Mouse (Mus musculus): Measurements from ENCODE around the gene Cdkal1. TPM values are rescaled to one million over a fixed set of nuclear protein-coding genes. Genes with fewer than 3 reads are reported as not detected.

The Cdkal1 gene
- total RNA-seq, 2 experiments from 2014 or later = 20.9 to 22.0 TPM

DNA sequence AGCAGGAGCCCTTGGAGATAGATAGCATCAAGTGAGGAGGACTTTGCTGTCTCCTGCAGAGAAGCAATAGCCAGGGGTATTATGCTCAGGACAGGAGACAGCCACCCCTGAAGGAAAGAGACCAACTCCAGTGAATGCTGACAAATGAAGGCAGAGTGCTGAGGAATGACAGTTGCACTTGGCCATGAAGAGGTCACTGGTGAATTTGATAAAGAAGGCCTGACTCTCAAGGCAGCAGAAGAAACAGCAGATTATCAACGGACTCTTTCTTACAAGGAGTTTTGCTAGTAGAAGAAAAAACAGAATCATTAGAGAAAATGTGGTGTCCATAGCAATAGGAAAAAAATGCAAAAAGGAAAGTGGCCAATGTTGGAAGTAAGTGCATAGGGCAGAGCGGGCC is 37.2 kb downstream of the Cdkal1 start:
- no peak for DNase-seq (ENCODE audit: low spot score in 2 of 2)

DNA sequence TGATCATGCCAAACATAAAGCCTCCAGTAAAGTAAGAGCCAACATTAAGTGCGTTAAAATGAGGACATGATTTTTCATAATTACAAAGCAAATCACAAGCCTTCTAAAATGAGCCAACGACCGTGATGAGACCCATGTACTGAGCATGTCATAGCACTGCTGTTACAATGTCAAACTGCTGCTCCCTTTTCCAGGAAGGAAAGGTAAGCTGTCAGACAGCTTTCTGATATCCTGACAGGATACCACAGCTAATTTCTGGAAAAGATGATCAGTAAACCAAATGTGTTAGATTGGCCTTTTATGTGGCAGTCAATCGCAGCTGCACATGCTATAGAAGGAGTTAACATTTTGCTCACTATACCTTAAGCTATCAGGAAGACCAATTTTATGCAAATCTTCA is 44.7 kb downstream of the Cdkal1 start:
- DNase-seq (ENCODE audit: low spot score in 2 of 2) = no peak

DNA sequence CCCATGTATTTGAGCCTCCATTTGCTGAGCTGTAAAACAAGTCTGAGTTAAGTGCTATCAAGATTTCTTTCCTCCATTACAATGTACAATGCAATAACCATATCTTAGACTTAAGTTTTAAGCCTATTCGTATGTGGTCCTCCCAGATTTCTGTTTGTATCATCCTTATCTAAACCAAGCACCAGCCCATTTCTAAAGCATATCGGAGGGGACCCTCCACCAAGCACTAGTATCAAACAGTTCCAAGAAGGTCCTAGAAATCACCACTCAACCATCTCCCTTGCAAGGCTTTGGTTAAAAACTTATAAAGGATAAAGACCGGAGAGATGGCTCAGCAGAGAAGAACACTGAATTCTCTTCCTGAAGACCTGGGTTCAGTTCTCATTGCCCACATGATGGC is 47.1 kb downstream of the Cdkal1 start:
- no peak for DNase-seq (ENCODE audit: low spot score in 2 of 2)

DNA sequence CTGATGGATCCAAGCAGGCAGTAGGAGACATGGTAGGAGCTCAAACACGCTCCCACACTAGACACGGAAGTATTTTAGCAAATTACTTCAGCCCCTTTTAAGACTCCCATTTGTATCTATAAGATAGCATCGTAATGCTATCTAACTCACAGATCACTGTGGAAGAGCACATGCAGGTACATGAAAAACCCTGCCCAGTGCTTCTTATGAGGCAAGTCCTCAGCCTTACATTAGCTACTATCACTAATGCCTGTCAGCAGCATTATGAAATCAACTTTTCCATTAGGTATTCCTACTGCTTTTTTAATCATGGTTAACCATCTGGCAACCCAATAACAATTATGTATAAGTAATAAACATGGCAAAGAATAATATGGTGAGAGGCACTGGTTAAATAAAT is 47.5 kb downstream of the Cdkal1 start:
- no peak for DNase-seq (ENCODE audit: low spot score in 2 of 2)

DNA sequence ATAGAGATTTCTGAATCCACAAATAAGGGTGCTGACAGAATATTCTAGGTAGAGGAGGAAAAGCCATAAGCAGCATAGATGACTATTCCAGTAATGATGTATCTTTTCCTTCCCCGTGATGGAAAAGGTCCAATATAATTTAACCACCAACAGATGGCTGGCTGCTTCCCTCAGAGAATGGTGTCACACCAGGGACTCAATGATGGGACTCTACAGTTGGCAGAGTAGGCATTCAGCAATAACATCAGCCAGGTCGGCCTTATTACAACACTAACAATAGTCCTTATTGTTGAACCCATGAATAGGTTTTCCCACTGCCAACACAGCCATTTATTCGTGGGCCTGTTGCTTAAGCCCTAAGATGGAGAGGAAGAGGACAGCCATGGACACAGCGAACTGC is 48.6 kb downstream of the Cdkal1 start:
- no peak for DNase-seq (ENCODE audit: low spot score in 2 of 2)

DNA sequence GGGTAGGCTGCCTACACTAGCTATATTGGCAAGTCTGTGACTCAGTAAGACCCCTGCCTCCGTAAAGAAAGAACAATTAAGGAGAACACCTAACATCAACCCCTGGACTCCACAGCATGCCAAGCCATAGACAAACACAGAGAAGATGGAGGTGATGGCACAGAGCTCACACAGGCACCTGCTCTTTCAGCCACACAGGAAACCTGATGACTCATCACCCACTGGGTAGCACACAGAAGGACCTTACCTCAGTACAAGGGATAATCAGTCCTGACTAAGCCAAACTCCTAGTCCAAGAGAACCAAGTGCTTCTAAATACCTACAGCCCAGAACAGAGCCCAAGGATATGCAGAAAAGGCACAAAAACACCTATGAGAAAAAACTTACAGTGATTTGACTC is 50.2 kb downstream of the Cdkal1 start:
- DNase-seq (ENCODE audit: low spot score in 2 of 2) = no peak

DNA sequence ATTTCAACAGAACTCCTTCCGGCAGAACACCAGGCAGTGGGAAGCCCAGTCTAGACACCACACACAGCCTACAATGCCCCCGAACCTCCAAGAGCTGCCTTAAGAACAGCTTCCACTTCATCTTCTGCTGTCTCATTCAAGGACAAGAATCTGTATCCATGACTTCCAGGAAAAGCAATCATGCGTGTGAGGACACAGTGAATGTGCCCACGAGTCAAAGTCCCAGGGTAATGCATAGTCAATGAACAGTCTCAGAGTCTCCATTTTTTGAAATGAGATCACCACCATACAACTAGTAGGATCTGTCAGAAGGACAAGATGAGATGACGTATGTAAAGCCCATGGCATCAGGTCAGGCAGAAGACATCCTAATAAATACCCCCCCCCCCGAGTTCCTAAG is 51.4 kb downstream of the Cdkal1 start:
- no peak for DNase-seq (ENCODE audit: low spot score in 2 of 2)

DNA sequence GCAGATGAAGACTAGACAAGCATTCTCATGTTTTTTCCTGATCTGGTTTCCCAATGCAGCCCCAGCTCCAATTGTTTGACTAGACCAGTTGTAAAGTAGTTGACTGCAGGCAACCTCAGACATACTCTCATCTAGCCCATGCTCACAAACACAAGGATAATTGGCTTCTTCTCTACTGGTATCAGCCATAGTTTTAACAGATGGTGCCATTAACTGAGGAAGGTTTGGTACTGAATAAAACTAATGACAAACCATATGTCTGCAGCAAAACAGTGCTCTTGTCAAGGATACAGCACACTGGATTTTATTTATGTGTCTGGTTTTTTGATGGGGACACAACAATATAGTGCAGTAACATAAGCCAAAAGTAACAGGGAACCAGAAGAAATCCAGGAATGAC is 52.8 kb downstream of the Cdkal1 start:
- DNase-seq (ENCODE audit: low spot score in 2 of 2) = no peak

DNA sequence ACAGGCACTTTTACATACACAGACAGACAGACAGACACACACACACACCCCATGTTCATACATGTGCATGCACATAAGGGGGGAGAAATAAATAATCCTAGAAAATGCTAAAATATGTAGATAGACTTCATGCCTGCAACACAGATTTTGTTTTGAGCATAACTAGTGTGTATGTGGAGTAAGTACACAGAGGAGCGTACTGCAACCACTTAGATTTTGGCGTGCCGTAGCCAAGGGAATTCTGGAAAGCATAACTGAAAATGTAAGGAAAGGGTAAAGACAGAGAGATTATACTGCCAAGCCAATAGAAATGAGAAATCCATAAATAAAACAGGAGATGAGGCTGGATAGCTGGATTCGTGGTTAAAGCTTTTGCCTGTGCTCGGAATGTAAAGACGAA is 55.4 kb downstream of the Cdkal1 start:
- DNase-seq (ENCODE audit: low spot score in 2 of 2) = no peak

DNA sequence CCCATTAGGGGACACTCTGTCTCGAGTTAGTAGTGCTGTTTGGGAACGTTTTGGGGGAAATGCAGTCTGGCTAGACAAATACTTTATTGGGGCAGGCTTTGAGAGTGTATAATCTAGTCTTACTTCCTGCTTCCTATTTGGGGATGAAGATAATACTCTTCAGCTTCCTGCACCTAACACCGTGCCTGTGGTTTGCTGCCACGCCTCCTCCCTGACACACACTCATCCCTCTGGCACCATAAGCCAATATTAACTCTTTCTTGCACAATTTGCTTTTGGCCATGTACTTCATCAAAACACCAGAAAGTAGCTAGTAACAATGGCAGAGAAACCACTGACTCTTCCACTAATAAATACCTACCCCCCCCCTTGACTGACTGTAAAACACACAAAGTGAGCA is 63.4 kb downstream of the Cdkal1 start:
- DNase-seq (ENCODE audit: low spot score in 2 of 2) = no peak

DNA sequence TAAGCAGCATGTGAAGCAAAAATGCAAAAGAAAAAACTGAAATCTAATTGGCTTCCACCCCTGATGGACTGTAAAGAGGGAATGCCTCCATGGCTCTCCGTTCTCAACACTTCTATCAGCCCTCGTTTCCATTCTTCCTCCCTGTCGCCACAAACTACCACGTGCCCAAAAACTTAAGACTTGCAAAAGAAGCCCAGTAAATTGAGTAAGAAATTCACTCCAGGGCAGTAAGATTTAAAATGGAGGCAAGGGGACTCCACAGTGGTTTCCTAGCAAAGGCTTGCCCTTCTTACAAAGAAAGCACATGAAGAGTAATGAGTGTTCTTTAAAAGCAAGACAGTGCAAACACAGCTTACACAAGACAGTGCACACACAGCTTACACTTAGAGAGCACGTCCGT is 64.0 kb downstream of the Cdkal1 start:
- no peak for DNase-seq (ENCODE audit: low spot score in 2 of 2)

DNA sequence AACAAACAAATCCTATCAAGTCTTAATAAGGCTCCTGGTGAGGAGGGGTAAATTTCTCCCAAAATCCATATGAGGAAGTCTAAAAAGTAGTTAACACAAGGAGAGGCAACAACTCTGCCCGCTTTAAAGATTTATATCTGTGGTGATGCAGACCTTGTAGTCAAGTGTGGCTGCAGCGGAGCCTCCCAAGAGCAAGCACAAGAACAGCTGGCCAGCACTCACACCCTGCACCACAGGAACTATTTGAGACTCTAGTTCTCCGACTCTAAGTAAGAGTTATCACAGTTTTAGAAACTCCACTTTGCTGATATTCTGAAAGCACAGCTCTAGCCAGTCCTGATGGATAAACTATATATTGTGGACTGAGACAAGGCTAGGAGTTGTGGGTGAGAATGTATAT is 68.5 kb downstream of the Cdkal1 start:
- DNase-seq (ENCODE audit: low spot score in 2 of 2) = no peak

DNA sequence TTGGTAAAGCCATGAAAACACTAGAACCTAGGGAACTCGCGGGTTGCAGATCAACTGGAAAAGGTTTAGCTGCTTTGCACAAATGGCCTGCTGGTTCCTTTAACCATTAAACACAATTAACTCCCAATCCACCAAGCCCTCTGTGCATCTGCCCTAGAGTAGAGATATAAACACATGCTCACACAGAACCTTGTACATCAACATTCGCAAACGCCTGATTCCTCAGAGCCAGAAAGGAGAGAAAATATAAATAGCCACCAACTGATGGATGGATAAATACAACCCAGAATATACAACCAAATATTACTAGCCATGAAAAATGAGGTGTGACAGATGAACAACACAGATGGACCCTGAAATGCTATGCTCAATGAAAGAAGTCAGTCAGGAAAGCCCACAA is 70.6 kb downstream of the Cdkal1 start:
- no peak for DNase-seq (ENCODE audit: low spot score in 2 of 2)

DNA sequence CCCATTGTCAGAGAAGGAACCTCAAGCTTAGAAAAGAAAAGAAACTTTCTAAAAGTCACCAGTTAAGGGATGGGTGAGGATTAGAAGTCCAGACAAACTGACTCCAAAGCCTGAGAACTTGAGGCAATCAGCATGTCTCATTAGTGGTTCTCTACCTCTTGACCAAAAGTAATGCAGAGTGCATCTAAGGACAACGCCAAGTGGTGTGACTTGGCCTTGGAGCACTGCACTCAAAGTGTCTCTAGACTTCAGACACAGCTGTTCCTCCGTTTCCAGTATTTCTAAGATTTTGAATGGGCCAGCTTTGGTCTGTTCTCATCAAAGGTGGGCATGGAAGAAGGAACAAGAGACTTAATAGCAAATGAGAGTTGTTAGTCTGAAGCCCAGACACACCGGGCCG is 74.1 kb downstream of the Cdkal1 start:
- DNase-seq (ENCODE audit: low spot score in 2 of 2) = no peak

DNA sequence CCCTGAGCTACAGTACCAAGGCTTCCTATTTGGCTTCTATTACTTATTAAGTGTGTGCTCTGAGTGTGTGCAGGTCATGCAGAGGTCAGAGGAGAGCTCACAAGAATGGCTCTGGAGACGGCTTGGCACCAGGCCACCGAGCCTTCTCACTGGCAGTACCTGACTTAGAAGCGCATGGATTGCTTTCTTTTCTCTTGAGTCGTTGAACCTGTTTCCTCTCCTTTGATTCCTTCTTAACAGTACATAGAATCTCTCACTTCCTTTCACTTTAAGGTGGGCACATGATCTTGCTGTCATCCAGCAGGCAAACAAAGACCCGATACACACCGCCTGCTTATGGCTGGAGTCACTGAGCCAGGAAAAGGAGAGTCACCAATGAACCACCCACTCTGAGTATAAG is 74.8 kb downstream of the Cdkal1 start:
- DNase-seq (ENCODE audit: low spot score in 2 of 2) = no peak

DNA sequence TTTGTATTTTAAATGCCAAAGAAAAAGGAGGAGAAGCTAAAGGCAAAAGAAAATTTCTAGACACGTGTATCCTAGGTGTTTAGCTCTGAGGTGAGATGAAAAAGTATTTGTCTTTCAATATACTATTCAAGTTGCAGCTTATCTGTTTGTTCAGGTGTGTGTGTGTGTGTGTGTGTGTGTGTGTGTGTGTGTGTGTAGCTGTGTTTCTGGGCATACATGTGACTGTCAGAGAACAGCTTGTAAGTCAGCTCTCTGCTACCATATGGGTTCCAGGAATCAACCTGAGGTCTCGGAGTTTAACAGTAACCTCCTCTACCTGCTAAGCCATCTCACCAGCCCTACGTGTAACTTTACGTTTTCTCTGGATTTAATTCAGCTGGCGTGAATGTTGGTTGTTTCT is 76.0 kb downstream of the Cdkal1 start:
- no peak for DNase-seq (ENCODE audit: low spot score in 2 of 2)

DNA sequence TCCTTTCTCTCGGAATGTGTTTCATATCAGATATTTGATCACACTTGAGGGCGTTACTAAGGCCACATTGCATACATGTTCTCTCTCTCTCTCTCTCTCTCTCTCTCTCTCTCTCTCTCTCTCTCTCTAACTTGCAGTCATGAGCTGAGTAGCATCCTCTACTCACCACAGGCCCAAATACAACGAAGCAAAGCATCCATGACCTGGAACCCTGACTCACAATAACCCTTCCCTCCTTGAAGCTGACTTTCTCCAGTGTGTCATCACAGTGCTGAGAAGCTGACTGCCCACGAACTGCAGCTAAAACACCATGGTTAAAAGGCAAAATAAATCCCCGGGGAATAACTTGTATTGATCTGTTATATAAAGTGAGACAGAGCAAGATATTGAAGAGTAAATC is 76.4 kb downstream of the Cdkal1 start:
- no peak for DNase-seq (ENCODE audit: low spot score in 2 of 2)

DNA sequence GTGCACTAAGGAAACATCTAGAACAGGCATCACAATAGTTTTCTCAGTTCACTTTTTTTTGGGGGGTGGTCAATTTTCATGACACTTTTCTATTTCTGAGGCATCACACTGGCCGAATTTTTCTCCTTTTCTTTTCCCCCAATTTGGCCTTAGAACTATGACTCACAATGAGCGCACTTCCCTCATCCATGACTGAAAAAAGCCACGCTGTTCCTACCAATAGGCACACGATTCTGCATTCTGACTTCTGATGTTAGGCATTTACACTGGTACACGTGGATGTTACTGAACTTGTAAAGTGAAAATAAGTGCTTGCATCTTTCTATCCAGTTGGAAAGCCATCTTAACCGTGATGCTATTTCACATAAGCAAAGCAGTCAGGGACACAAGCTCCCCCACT is 77.3 kb downstream of the Cdkal1 start:
- no peak for DNase-seq (ENCODE audit: low spot score in 2 of 2)

DNA sequence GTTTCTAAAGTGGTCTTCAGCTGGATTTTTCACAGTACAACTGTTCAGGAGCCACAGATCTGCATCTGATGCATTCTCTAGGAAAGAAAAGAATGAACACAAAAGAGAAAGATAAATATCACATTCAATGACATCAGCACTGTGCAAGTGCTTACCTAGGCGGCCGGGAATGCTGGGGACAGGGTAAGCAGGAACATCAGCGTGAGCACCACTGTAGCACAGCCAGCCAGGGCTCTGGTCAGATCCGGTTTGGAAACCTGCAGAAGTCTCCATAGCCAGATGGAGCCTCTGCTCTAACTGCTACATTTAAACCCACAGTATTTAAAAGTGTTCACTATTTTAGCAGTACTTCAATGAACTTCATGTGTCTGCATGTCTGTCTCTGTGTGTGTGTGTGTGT is 78.2 kb downstream of the Cdkal1 start:
- DNase-seq (ENCODE audit: low spot score in 2 of 2) = no peak

DNA sequence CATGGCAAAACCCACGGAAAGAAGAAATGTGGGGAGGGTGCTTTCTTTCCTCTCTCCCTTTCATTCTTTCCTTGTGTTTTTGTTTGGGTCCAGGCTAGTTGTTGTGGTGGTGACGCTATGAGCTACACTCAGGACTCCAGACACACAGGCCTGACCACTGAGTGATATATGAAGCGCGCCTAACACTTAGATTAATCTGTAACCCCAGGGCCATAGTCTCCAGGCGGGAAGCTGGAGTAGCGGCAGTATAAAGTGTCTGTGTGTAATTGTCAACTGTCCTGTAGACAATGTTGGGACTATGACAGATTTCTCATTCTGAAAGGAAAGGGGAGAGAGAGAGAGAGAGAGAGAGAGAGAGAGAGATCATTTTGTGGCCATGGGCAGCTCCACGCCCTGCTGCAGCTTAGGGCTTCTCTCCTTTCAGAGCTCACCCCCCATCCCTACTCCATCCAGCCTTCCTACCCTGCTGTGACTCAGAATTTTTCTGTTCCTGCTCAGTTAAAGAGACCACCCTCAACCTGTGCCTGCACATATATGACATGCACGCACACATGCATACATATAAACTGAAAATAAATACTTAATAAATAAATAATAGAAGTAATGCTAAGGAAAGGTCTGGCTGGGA is 79.8 kb downstream of the Cdkal1 start:
- DNase-seq (ENCODE audit: low spot score in 2 of 2) = no peak

DNA sequence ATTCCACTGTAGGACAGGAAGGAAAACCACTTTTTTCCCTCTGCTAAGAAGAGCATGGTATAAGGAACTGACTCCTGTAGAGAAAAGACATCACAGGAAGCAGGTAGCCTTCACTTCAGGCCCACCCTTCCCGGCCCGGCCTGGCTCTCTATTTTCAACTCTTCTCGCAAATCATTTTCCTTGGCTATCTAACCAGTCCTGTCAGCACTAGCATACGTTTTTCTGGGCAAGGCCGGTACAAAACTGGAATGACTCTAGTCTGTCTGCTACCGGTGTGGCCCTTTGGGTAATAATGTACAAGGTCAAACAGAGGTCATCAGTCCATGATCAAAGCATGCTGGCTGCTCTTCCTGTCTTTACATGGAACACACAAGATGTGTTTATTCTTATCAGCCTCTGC is 81.9 kb downstream of the Cdkal1 start:
- no peak for DNase-seq (ENCODE audit: low spot score in 2 of 2)

DNA sequence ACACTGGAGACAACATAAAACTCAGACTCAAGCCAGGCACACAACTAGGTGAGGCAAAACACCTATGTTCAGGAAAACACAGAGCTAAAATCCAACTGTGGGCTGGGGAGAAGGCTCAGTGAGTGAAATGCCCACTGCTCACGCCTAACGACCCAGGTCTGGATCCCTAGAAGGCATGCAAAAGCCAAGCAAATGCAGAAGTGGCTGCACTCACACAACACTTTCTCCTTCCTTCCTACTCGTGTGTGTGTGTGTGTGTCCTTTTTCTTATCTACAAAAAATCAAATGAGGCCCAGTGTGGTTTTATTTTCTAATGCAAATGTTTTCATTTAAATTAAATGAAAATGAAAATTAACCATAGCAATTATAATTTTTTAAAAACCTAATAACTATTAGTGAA is 82.5 kb downstream of the Cdkal1 start:
- no peak for DNase-seq (ENCODE audit: low spot score in 2 of 2)

DNA sequence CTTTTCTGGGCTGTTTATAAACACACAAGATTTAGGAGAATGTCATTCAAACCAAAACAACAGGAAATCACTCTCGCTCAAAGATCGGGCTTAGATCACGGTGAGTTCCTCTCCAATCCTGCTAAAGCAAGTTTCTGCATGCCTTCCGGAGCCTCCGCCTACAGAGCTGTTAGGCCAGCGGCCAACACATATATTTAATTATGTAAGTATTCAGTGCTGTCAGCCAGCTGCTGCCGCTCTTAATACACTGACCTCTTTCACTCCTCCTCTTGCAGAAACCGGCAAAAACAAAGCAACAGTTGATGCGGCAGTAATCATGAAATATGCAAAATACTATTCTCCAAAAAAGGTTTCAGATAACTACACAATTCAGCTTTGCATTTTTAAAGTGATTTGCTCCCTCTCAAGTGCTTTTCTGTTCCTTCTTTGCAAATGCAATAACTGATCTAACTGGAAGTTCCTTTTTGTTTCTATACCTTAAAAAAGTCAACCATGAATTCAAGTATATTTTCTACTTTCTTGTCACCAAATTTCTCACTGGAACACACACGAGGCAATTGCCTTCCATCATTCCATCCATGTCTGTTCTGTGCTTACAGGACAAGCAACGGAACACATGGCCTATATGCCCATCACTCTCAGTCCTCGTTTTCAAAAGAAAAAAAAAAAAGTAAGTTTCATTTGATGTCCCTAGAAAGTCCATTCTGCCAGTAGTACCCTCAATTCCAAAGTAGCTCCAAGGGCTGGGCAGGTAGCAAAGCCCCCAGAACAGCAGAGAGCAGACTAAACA is 85.6 kb downstream of the Cdkal1 start:
- no peak for DNase-seq (ENCODE audit: low spot score in 2 of 2)
